Mouse (Mus musculus) forebrain, embryonic 16.5 days (tissue): ENCODE results near the gene Ccdc84. TPM values are rescaled to one million over a fixed set of nuclear protein-coding genes. Genes with fewer than 3 reads are reported as not detected.
"Not testable (repeated sequence)": the region's sequence is repeated elsewhere in the genome, so short reads cannot be mapped to it uniquely, and the experiment has no call there.

Source experiments
- ATAC-seq: fragments of 200-750 bp; cut with Nextera tagmentation; 2 replicates; pipeline ENCODE4 v1.8.0; 2017; ENCODE audit warnings: mild to moderate bottlenecking, moderate library complexity
- H3K27ac ChIP-seq: fragments of 300-500 bp; sonication (generic); 2 replicates; pipeline ENCODE4 v1.5.1; 2014; ENCODE audit warnings: low read length, control low read depth
- H3K27me3 ChIP-seq: fragments of 300-500 bp; sonication (generic); replicated peaks from 2 replicates; pipeline ENCODE4 v1.6.1; 2014; ENCODE audit warnings: low read length; ENCODE audit not compliant: control insufficient read depth, insufficient read depth
- H3K36me3 ChIP-seq: fragments of 300-500 bp; sonication (generic); 2 replicates; pipeline ENCODE4 v1.6.1; 2014; ENCODE audit not compliant: control insufficient read depth, insufficient read depth
- H3K4me1 ChIP-seq: fragments of 300-500 bp; sonication (generic); replicated peaks from 2 replicates; pipeline ENCODE4 v1.6.1; 2014; ENCODE audit warnings: low read length; ENCODE audit not compliant: control insufficient read depth, insufficient read depth
- H3K4me2 ChIP-seq: fragments of 300-500 bp; sonication (generic); 2 replicates; pipeline ENCODE4 v1.6.1; 2014; ENCODE audit warnings: mild to moderate bottlenecking, low read length, control low read depth
- H3K4me3 ChIP-seq: fragments of 300-500 bp; sonication (generic); replicated peaks from 2 replicates; pipeline ENCODE4 v1.5.1; 2014; ENCODE audit warnings: mild to moderate bottlenecking, low read length, control low read depth
- H3K9ac ChIP-seq: fragments of 300-500 bp; sonication (generic); replicated peaks from 2 replicates; pipeline ENCODE4 v1.6.1; 2014; ENCODE audit warnings: low read depth, low read length, control low read depth
- H3K9me3 ChIP-seq: fragments of 300-500 bp; sonication (generic); 2 replicates; pipeline ENCODE4 v1.6.1; 2016; ENCODE audit warnings: low read length; ENCODE audit not compliant: control insufficient read depth
- WGBS: fragments of 180-500 bp; shearing (Covaris S2); extraction: QIAGEN DNeasy Blood & Tissue Kit; methylation state at CpG from one replicate; pipeline ENCODE4 v1.1.7; 2014; 5-methylcytosine and 5-hydroxymethylcytosine counted together
- microRNA-seq: library from miRNA; unstranded; fragments of <30 nt; microRNA quantifications from one replicate; pipeline ENCODE4, GENCODE M21; 2017
- polyA plus RNA-seq: library from polyadenylated mRNA; unstranded; fragments of >200 nt; fragmentation: Nextera tagmentation; extraction: Ambion mirVana; gene quantifications from 2 replicates; pipeline ENCODE4 v1.2.1, GENCODE M21; 2015

Gene Ccdc84
- polyA plus RNA-seq, 1 experiment from 2014 or later, result 41.1 TPM

DNA sequence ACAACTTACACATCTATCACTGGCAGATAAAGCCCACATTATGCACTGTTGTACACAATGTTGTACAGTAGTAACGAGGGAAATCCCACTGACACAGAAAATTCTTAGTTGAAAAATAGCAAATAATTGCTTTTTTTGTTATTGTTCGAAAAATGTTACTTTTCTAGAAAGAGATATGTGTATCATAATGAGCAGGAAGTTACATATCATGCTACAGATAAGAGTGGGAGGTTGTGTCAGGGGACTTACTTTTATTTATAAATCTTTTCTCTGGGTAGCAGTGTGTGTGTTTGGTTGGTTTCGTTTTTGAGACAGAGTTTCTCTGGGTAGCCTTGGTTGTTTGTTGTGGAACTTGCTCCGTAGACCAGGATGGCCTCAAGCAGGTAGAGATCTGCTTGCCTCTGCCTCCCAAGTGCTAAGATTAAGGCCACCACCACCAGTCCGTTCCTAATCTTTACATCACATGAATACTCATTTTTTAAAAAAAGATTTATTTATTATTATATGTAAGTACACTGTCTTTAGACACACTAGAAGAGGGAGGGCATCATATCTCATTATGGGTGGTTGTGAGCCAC is 40.1 kb downstream of the Ccdc84 start:
- Histone ChIP-seq H3K27me3 (no peaks in the 10 kb centered on the region), H3K36me3 (peaks cover 13% of the 10 kb centered on the region), H3K9ac (no peak overlapping the region), H3K4me3 (peak overlapping the region; percentile 93), H3K4me1 (peaks cover 13% of the 10 kb centered on the region), H3K9me3 (no peaks in the 10 kb centered on the region), H3K27ac (no peak overlapping the region), H3K4me2 (peak overlapping the region; percentile 73)
- 92% methylated on average over 5 of the region's 5 CpGs for WGBS
- ATAC-seq, result no peak

DNA sequence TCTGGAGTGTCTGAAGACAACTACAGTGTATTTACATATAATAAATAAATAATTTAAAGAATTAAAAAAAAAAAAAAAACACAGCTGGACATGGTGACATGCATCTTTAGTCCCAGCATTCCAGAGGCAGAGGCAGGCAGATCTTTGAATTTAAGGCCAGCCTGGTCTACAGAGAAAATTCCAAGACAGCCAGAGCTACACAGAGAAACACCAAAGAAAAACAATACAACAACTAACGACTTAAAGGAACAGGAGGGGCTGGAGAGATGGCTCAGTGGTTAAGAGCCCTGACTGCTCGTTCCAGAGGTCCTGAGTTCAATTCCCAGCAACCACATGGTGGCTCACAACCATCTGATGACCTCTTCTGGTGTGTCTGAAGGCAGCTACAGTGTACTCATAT is 41.0 kb downstream of the Ccdc84 start:
- 79% methylated on average over 2 of the region's 2 CpGs for whole genome bisulfite sequencing
- H3K27ac ChIP-seq, H3K4me3 ChIP-seq, H3K4me2 ChIP-seq, H3K9me3 ChIP-seq, H3K27me3 ChIP-seq, H3K9ac ChIP-seq, H3K36me3 ChIP-seq, ATAC-seq: not testable (repeated sequence)
- H3K4me1 ChIP-seq, result peaks cover 13% of the 10 kb centered on the region

DNA sequence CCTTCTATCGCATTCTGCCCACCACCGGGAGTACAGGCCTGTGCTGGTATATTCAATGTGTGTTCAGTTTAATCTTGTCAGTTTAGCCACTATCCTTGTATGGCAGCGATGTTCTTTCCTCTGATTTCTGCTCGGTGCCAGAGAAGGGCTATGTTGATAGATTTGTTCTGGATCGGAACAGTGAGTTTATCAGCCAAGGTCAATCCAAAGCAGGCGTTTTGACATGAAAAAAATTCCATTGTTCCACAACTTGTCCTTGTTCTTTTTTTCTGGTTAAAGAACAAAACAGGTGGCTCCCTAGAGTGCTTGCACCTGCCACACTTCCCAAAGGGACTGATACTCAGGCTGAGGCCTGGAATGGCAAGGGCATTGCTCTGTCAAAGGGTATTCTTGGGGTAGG is 42.2 kb downstream of the Ccdc84 start:
- no peak for ATAC-seq
- 91% methylated on average over 6 of the region's 6 CpGs for WGBS

DNA sequence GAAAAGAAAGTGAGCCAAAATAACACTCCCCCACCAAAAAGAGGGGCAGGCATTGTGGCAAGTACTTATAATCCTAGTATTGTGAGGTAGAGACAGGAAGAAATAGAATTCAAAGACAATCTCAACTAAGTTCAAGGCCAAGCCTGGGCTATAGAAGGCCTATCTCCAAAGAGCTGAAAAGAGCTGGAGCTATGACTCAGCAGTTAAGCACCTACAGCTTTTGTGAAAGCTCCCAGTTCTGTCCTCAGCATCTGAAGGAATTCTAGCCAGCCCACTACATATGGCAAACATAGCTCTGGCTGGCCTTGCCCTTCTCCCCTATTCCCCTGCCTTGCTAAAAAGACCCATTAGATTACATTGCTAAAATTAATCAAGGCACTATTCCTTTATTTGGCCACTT is 45.0 kb downstream of the Ccdc84 start:
- Histone ChIP-seq H3K9me3 (no peaks in the 10 kb centered on the region), H3K4me2 (no peak overlapping the region), H3K36me3 (no peaks in the 10 kb centered on the region), H3K4me1 (peaks cover 2% of the 10 kb centered on the region; the same call in 1 of the 2 replicates), H3K27ac (no peak overlapping the region), H3K9ac (no peak overlapping the region), H3K4me3 (no peak overlapping the region), H3K27me3 (no peaks in the 10 kb centered on the region)
- ATAC-seq, result no peak

More for the DNA sequence above, 42.2 kb downstream of the Ccdc84 start:
- Histone ChIP-seq H3K4me3 (no peak overlapping the region), H3K9ac (no peak overlapping the region), H3K27ac (no peak overlapping the region), H3K9me3 (no peaks in the 10 kb centered on the region), H3K36me3 (no peaks in the 10 kb centered on the region), H3K4me2 (no peak overlapping the region), H3K4me1 (peaks cover 13% of the 10 kb centered on the region), H3K27me3 (no peaks in the 10 kb centered on the region)

DNA sequence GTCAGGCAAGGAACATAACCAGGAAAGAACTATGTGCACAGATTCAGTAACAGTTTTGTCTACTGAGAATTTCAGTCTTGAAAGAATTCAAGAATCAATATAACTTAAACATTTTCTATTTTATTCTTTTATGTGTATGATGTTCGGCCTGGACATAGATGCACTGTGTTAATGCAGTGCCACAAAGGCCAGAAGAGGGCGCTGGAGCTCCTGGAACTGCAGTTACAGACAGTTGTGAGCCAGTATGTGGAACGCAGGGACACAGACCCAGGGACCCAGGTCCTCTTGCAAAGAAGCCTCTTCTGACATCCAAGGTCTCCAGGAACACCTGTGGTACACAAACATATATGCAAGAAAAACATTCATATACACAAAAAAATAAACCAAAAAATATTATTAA is 53.9 kb downstream of the Ccdc84 start:
- H3K4me3 ChIP-seq, result no peak overlapping the region
- no peak overlapping the region for H3K4me2 ChIP-seq
- H3K36me3 ChIP-seq, result no peaks in the 10 kb centered on the region; the same call in 1 of the 2 replicates
- H3K9me3 ChIP-seq, result no peaks in the 10 kb centered on the region
- 57% methylated on average over 3 of the region's 3 CpGs for WGBS
- peaks cover 7% of the 10 kb centered on the region for H3K4me1 ChIP-seq
- ATAC-seq, result no peak
- no peak overlapping the region for H3K9ac ChIP-seq
- no peaks in the 10 kb centered on the region for H3K27me3 ChIP-seq
- H3K27ac ChIP-seq, result no peak overlapping the region

DNA sequence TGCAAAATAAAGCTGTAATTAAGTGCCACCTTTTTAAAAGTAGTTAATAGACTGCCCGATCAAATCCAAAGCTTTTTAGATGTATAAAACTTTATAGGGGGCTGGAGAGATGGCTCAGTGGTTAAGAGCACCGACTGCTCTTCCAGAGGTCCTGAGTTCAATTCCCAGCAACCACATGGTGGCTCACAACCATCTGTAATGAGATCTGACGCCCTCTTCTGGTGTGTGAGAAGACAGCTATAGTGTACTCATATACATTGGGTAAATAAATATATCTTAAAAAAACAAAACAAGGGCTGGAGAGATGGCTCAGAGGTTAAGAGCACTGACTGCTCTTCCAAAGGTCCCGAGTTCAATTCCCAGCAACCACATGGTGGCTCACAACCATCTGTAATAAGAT is 56.4 kb downstream of the Ccdc84 start:
- not testable (repeated sequence) for H3K4me1 ChIP-seq, H3K27me3 ChIP-seq, H3K36me3 ChIP-seq, H3K9me3 ChIP-seq
- Histone ChIP-seq H3K4me3 (peak overlapping the region; percentile 76), H3K4me2 (peak overlapping the region; percentile 57), H3K27ac (peak overlapping the region; percentile 78), H3K9ac (peak overlapping the region; percentile 49; the same call in 1 of the 2 replicates)
- WGBS, result 50% methylated on average over 4 of the region's 4 CpGs
- ATAC-seq, result peak; percentile 32

DNA sequence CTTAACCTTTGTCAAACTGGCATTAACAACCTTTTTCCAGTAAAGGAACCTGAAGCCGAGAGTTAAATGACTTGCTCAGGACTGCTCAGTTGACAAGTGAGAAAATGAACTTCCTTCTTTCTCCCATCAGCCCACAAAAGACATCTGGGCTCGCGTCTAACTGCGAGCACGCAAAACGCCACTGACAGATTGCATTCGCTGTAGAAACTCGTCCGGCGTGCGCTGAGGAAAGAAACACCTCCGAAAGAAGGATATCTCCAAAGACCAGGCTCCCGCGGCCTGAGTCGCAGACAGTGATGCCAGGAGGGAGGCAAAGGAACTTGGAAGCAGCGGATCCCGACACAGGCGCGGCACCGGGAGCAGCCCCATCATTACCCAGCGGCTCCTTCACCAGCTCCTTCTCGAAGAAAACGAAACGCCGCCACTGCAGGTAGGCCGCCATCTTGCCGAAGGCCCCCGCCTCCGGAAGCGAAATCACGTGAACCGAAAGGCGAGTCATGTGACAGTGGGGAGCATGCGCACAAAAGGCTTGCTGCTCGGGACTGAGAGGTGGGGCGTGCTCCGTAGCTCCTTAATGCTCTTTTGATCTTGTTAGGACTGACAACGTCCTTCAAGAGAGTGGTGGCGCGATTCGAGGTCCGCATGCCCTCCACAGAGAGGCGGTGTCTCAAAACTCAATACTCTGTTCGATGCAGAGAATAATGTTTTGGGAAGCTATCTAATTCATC is 57.0 kb downstream of the Ccdc84 start, which contains the start of gene Vps11:
Gene Vps11, minus strand, starts transcription at position 481 of the 728 bp plus-strand sequence.
- peak; percentile 93 for ATAC-seq
- WGBS, result under 1% methylated on average over 44 of the region's 44 CpGs

More for the DNA sequence above, 57.0 kb downstream of the Ccdc84 start, which contains the start of gene Vps11:
- Histone ChIP-seq H3K4me3 (peak within 1 kb of the TSS; percentile 76), H3K9me3 (no peaks in the 10 kb centered on the region), H3K27me3 (no peaks in the 10 kb centered on the region), H3K27ac (peak within 1 kb of the TSS; percentile 78), H3K36me3 (peaks cover 8% of the 10 kb centered on the region), H3K4me2 (peak within 1 kb of the TSS; percentile 57), H3K4me1 (peaks cover 7% of the 10 kb centered on the region), H3K9ac (peak within 1 kb of the TSS; percentile 82)

Small RNA genes lying within 50 kb of the gene (microRNA-seq; reads per million reads assigned to microRNA genes)
- not detected for gene Mir7085

Other genes starting within 250 kb of the Ccdc84 start
- 26.3 and 27.1 TPM in 2 replicates for gene Cbl, start 184.5 kb downstream of the Ccdc84 start, polyA plus RNA-seq
- 0.48 TPM in 1 of 2 replicates, not detected in the other for gene Ccdc153, start 177.9 kb downstream of the Ccdc84 start, polyA plus RNA-seq
- gene Pdzd3, start 167.1 kb downstream of the Ccdc84 start, polyA plus RNA-seq, result 0.53 and 0.73 TPM in 2 replicates
- gene Nlrx1, start 150.0 kb downstream of the Ccdc84 start, polyA plus RNA-seq, result 4.3 and 5.2 TPM in 2 replicates
- 16.9 and 21.8 TPM in 2 replicates for gene Abcg4, start 130.0 kb downstream of the Ccdc84 start, polyA plus RNA-seq
- gene Hinfp, start 112.9 kb downstream of the Ccdc84 start, polyA plus RNA-seq, result 34.1 and 35.6 TPM in 2 replicates
- 29.0 and 31.4 TPM in 2 replicates for gene C2cd2l, start 98.3 kb downstream of the Ccdc84 start, polyA plus RNA-seq
- gene Dpagt1, start 92.5 kb downstream of the Ccdc84 start, polyA plus RNA-seq, result 35.2 and 35.7 TPM in 2 replicates
- 182 and 199 TPM in 2 replicates for gene H2afx, start 83.9 kb downstream of the Ccdc84 start, polyA plus RNA-seq
- gene Hmbs, start 74.3 kb downstream of the Ccdc84 start, polyA plus RNA-seq, result 64.3 and 64.7 TPM in 2 replicates
- gene Vps11, start 56.9 kb downstream of the Ccdc84 start, polyA plus RNA-seq, result 46.5 and 47.0 TPM in 2 replicates
- 26.3 and 27.2 TPM in 2 replicates for gene Hyou1, start 39.1 kb downstream of the Ccdc84 start, polyA plus RNA-seq
- 38.4 and 41.6 TPM in 2 replicates for gene Slc37a4, start 21.7 kb downstream of the Ccdc84 start, polyA plus RNA-seq
- gene Rps25, start 11.4 kb downstream of the Ccdc84 start, polyA plus RNA-seq, result 901 and 949 TPM in 2 replicates
- 322 and 334 TPM in 2 replicates for gene Trappc4, start 11.0 kb downstream of the Ccdc84 start, polyA plus RNA-seq
- not detected in 2 replicates for gene Foxr1, start 22.6 kb upstream of the Ccdc84 start, polyA plus RNA-seq
- gene Upk2, start 36.4 kb upstream of the Ccdc84 start, polyA plus RNA-seq, result not detected in 2 replicates
- 13.8 and 15.0 TPM in 2 replicates for gene Bcl9l, start 64.3 kb upstream of the Ccdc84 start, polyA plus RNA-seq
- gene Cxcr5, start 143.3 kb upstream of the Ccdc84 start, polyA plus RNA-seq, result not detected in 2 replicates
- gene Ddx6, start 186.3 kb upstream of the Ccdc84 start, polyA plus RNA-seq, result 21.2 and 22.8 TPM in 2 replicates